Mouse (Mus musculus): ENCODE data around the gene Thap11.

Gene Thap11

GRCm38 (mm10) chr8:105852146-105852729 is 2.7 kb upstream of the Thap11 start:
- DNase-seq (ENCODE audit: low spot score) = no peak

DNA sequence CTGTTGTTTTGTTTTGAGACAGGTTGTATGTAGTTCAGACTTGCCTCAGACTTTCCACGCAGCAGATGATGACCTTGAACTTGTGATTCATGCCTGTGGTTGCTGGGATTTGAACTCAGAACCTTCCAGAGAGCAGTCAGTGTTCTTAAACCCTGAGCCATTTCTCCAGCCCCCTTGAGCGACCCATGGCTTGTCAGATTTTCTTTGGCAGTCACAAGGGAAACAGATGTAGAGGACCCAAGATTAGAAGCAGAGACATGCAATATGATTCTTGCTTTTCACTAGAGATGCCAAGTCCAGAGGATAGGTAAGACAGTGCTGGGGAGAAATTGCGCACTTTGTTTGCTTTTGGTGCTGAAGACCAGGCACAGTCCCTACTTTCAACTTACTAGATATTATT is 1.8 kb upstream of the Thap11 start, which contains the start of gene Cenpt:
Cenpt (minus strand) TSS at position 101 of the 400 bp plus-strand sequence.
- no peak for DNase-seq (ENCODE audit: low spot score)

- DNase-seq (ENCODE audit: low spot score) = no peak
Observed at GRCm38 (mm10) chr8:105854303-105854702, 629 bp upstream of the Thap11 start.

DNA sequence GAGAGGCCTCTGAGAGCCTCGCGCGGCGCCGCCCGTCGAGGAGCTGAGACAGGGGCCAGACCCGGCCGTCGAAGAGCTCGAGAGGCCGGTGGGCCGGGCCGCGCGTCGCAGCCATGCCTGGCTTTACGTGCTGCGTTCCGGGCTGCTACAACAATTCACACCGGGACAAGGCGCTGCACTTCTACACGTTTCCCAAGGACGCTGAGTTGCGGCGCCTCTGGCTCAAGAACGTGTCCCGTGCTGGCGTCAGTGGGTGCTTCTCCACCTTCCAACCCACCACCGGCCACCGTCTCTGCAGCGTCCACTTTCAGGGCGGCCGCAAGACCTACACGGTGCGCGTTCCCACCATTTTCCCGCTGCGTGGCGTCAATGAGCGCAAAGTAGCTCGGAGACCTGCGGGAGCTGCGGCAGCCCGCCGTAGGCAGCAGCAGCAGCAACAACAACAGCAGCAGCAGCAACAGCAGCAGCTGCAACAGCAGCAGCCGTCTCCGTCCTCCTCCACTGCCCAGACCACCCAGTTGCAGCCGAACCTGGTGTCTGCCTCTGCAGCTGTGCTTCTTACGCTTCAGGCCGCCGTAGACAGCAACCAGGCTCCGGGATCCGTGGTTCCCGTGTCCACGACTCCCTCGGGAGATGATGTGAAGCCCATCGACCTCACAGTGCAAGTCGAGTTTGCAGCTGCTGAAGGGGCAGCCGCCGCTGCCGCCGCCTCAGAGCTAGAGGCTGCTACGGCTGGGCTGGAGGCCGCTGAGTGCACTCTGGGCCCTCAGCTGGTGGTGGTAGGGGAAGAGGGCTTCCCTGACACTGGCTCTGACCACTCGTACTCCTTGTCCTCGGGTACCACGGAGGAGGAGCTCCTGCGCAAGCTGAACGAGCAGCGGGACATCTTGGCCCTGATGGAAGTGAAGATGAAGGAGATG is 576 bp downstream of the Thap11 start:
- DNase-seq (ENCODE audit: low spot score) = no peak

GRCm38 (mm10) chr8:105856168-105856835 is 1.4 kb downstream of the Thap11 start:
- no peak for DNase-seq (ENCODE audit: low spot score)

DNA sequence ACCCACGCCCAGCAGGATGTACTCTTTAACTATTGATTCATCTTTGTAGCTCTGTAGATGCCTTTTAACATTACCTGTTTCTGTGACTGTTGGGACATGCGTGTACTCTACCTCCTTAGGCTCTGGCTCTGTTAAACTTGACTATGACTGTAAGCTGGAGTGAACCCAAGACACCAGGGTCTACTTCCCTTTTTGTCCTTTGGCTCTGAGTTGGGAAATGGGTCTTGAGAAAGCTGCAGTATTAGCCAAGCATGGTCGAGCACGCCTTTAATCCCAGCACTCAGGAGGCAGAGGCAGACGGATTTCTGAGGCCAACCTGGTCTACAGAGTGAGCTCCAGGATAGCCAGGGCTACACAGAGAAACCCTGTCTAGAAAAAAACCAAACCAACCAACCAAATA is 3.6 kb downstream of the Thap11 start:
- DNase-seq (ENCODE audit: low spot score) = no peak

DNA sequence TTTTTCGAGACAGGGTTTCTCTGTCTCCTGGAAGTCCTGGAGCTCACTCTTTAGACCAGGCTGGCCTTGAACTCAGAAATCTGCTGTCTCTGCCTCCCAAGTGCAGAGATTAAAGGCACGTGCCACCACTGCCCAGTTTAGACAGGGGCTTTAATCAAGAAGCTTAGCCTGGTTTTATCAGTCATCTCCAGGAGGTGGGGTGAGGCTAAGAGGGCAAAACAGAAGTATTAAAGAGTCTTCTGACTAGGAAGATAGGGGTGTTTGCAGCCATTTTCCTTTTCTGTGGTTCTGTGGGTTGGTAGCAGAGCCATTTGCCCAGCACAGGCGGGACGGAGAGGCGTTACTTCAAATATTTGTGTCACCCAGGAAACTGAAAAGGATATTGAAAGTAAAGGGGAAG is 4.4 kb downstream of the Thap11 start:
- DNase-seq (ENCODE audit: low spot score) = no peak

DNA sequence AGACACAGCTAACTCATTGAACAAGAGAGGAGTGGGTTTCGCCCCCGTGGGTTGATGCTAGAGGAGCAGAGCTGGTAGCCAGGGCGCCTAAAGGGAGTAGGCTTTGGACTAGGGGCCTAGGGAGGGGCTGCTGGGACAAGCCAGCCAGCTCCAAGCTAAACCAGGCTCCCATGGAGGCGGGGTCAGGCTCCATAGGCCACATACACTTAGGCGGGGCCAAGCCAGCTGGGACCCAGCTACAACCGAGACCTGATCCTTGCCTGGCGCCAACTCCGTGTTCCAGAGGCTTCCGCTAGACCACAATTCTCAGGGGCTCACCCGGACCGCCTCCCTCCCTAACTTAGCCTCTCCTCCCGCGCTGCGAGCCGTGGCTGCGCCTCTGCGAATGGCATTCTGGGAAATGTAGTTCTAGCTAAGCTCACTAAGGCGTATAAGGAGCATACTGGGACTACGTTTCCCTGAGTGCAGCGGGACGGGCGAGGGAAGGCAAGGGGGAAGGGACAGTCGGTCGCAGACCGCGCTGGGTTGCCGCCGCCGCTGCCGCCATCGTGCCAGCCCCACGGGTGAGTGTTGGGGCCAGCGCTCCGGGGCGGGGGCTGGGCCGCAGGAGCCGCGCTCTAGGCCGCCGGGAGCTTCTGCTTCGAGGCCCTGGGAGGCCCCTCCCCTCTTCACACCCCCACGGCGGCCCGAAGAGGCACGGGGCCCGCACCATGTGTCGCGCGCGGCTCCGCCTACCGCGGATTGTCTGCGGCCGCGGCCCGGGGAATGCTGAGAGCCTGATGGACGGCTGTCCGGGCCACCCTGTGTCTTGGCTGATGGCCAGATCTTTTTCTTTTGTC is 5.4 kb downstream of the Thap11 start, which contains the start of gene Nutf2:
Nutf2 (plus strand) TSS at position 438 of the 839 bp plus-strand sequence.
- peak; percentile 99 for DNase-seq (ENCODE audit: low spot score)

DNA sequence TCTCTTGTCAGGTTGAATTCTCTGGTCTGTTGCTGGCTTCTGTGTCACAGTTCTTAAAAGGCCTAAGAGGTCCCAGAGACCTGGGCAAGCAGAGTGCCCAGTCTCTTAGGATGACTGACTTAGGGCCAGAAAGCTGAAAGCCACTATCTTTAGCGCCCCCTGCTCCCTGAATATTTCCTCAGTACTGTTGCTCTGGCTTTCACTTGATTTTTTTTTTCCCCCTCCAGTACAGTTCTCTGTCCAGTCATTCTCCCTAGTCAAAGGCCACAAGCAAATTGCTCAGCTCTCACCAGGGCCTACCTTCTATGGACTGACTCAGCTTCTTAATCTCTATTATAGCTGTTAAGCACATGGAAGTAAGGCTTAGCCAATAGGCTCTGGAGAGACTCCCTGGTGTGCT is 7.0 kb downstream of the Thap11 start:
- DNase-seq (ENCODE audit: low spot score) = peak; percentile 52

DNA sequence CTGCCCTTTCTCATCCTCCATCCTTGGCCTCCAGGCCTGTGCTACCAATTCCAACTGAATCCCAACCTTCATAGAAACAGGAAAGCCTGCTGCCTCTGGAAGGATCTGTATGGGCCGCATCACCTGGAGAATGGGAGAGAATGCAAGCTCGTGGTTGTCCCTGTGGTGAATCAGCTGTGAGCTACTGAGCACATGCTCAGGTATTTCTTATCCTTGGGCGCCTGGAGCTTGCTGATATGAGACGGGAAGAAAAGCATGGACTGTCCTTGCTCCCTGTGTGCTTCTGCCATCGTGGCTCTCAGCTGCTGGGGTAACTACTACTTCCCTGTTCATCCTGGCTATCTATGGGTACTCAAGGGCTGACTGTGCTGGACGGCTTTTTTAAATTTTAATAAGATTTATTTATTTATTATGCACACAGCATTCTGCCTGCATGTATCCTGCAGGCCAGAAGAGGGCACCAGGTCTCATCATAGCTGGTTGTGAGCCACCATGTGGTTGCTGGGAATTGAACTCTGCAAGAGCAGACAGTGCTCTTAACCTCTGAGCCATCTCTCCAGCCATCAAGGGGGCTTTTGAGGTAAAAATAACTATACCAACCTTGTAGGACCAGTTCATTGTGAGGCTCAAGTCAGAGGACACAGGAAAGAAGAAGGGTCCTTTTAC is 11.6 kb downstream of the Thap11 start:
- DNase-seq (ENCODE audit: low spot score) = peak; percentile 7

- DNase-seq (ENCODE audit: low spot score) = no peak
Observed at GRCm38 (mm10) chr8:105874301-105874700, 19.4 kb downstream of the Thap11 start.

DNA sequence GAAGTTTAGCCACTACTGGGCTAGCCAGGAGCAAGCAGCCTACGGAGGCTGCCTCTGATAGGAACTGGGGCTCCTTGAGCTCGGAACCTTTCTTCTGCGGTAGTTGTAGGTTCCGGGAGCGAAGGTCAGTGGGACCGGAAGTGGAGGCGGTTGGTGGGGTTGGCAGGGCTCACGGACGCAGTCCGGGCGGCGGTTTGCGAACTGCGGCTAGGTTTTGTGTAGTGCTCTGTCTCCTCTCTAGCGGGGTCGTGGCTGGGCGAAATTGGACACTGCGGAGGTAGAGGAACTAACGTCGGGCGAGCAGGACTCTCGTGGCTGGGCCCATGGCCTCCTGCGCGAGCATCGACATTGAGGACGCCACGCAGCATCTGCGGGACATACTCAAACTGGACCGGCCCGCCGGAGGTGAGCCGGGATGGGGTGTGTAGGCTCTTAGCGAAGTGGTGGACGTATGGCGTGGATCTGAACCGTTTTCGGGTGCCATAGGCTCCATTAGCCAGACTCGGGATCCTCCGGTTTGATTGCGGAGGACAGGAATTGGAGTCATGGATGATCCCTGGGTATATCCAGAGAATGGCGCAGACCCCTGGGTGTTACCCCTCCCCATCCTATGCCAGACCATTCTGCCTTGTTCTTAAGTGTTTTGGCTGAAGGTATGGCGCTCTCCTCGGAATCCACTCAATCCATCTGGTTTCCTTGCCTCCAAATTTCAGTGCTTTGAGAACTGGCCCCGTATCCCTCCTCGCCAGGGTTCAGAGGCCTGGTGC is 26.0 kb downstream of the Thap11 start, which contains the start of gene Edc4:
Edc4 (plus strand) TSS at position 128 of the 767 bp plus-strand sequence.
- peak; percentile 92 for DNase-seq (ENCODE audit: low spot score)

DNA sequence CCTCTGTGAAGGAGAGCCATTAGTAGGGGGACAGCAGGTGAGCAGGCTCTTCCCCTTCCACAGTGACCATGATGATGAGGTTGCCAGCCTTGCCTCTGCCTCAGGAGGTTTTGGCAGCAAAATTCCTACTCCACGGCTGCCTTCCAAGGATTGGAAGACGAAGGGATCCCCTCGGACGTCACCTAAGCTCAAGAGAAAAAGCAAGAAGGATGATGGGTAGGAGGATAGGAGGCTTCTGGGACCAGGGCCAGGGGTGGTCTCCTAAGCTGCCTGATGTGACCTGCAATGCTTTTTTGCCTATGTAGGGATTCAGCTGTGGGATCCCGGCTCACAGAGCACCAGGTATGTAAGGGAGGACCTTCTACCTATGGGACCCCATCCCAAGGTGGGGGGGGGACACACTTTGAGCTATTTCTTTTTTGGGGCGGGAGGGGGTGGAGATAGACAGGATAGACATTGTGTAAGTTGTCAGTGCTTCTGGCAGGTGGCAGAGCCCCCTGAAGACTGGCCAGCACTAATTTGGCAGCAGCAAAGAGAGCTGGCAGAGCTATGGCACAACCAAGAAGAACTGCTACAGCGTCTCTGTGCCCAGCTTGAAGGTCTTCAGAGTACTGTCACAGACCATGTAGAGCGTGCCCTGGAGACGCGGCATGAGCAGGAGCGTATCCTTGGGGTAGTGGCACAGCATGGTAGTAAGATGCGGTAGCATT is 35.0 kb downstream of the Thap11 start:
- DNase-seq (ENCODE audit: low spot score) = no peak

- no peak for DNase-seq (ENCODE audit: low spot score)
Observed at GRCm38 (mm10) chr8:105890870-105891269, 35.9 kb downstream of the Thap11 start.

DNA sequence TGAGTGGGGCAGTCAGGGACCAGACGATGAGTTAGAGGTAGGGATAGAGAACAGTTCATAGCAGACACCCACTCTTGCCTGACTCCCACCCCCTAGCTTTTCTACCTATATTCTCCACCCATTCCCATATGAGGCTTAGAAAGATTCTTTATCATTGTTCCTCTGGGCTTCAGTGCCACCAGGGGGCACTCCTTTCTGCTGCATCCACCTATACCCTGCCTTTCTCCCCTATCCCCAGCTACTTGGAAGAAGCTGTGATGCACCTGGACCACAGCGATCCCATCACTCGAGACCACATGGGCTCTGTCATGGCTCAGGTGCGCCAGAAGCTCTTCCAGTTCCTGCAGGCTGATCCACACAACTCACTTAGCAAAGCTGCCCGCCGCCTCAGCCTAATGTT is 37.5 kb downstream of the Thap11 start:
- DNase-seq (ENCODE audit: low spot score) = no peak

DNA sequence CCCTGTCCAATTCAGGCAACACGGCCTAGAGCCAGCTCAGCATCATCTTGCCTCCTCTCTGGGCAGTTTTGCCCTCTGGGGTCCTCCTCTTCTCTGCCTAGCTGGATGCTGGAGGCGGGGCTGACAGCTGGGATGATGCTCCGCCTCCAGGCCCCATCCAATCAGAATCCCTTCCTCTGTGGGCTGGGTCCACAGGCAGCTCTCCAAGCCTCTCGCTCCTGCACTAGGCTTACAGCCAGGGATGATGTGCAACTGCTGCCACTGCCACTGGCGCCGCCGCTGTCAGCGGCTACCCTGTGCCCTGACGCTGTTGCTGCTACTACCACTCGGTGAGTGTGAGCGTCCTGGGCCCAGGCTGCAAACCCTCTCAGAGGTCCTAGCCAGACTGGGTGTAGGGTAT is 38.4 kb downstream of the Thap11 start, which contains the start of gene Nrn1l:
Nrn1l (plus strand) TSS at position 229 of the 400 bp plus-strand sequence.
- peak; percentile 85 for DNase-seq (ENCODE audit: low spot score)

DNA sequence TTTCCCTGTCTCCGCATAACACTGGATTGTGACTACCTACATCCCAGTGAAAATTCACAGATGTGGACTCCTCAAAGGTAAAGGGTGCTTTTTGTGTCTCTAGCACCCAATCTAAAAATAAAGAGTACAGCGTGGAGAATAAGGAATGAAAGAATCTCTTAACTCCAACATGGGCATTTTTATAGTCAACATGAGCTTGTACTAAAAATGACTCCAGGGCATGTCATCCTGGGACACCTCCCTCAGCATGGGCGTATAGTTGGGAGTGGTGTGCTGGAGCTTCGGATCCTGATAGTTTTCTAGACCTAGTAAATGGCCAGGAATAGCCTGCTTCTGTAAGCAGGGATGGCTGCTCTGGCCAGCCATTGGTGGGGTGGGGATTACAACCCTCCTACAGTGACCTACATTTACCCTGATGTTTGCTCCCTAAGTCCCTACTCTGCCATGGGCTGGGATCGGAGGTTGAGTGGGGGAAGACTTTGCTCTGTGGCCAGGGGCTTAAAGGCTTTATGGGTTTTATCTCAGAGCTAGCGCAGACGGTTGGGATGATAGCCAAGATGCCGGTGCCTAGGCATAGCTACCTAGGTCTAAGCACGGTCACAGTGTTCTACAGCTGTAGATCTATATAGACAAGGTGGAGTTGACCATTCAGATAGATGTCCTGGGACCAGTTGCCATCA is 43.0 kb downstream of the Thap11 start:
- DNase-seq (ENCODE audit: low spot score) = no peak

DNA sequence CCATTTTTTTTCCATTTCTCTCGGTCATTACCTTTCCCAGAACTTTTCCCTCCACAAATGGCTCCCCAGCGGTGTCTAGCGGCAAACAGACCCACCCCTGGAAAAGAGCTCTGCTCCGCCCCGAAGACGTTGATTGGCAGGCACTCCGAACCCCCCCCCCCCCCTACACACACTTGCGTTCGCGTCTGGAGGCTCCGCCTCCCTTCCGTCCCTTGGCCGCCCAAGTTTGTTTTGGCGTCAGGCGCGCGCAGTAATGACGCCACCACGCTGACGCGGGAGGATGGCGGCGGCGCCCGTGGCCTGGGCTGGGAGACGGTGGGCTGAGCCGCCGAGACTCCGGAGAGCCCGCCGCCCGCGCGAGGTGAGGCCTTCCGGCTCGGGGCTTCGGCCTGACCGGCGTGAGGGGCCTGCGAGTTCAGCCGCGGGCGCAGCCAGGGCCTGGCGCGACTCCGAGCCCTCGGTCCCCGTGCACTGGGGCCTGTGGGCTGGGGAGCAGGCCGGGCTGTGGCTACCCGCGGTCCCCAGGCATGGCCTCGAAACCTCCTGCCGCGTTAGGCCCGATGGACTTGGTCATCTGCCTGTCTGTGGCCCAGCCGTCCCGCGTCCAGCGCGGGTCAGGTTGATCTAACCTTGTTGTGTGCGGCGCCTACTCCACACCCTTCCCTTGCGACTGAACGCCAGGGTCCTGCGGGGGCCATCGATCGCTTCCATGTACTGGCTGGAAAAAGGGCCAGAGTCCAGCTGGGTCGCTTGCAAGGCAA is 45.4 kb downstream of the Thap11 start, which contains the start of gene Pskh1:
Pskh1 (plus strand) TSS at position 262 of the 761 bp plus-strand sequence.
- DNase-seq (ENCODE audit: low spot score) = peak; percentile 95

Measured in embryo, embryonic 10.5 days (tissue).